Mouse (Mus musculus) heart, adult 2 months (tissue): ENCODE results near the gene Il1r1.

ENCODE experiments used
- CTCF ChIP-seq: fragments of 200-600 bp; IDR thresholded peaks from 2 replicates; pipeline ENCODE4 v1.8.1; 2022; ENCODE audit warnings: antibody characterized with exemption, mild to moderate bottlenecking, moderate library complexity
- EP300 ChIP-seq: fragments of 200-500 bp; IDR thresholded peaks from 2 replicates; pipeline ENCODE4 v1.6.1; 2011; ENCODE audit warnings: low read depth, low read length, control low read depth; ENCODE audit not compliant: insufficient read depth
- POLR2A ChIP-seq: fragments of 200-500 bp; IDR thresholded peaks from 2 replicates; pipeline ENCODE4 v1.6.1; 2011; ENCODE audit warnings: mild to moderate bottlenecking, low read depth, low read length, control low read depth; ENCODE audit not compliant: insufficient read depth

DNA sequence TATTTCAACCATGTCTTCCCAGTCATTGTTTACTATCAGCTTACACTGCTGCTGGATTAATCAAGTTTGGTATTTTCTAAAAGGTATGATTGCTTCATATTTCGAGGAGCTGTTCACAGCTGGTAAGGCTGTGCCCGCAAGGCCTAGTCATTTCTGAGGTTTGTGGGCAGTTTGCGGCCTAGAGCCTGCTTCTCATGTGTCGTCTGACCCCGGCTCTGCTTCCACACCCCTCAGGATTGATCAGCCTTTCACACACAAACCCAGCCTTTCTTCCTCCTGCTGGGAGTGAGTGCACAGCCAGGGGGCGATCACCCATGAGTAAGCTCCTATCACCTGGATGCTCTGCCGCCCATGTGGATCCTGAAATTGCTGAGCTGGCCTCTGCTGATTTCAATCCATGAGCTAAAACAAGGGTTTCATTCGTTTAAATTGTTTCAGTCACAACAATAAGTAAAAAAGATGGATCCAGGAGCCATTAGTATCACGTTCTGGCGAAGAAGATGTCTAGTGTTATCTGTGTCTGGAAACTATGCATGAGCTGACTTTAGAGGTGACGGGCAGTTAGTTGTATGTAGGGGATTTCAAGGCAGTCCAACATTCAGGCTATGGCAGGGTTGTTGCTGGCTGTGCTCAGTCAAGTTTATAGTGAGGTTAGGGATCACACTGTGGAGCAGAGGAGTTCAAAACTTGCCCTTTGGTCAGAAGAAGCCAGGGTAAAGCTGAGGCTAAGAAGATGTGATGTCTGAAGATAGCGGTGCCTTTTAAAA lies 65.8 kb downstream of the Il1r1 start:
- TF ChIP-seq POLR2A (no peak), EP300 (no peak), CTCF (no peak)
